Mouse (Mus musculus): ENCODE data around the gene Uvrag. TPM values are rescaled to one million over a fixed set of nuclear protein-coding genes. Genes with fewer than 3 reads are reported as not detected.
A peak's percentile ranks its signal among the peaks of the same experiment; 100 is the strongest.

The Uvrag gene
- total RNA-seq, 1 experiment from 2014 or later = 31.4 TPM

GRCm38 (mm10) chr7:98873316-98873715, 267.6 kb downstream of the Uvrag start:
- no peak for ATAC-seq (replicated peaks; ENCODE audit: low read depth, poor library complexity, severe bottlenecking)

- no peak for ATAC-seq (replicated peaks; ENCODE audit: low read depth, poor library complexity, severe bottlenecking)
Observed at GRCm38 (mm10) chr7:98871882-98872281, 269.1 kb downstream of the Uvrag start.

- ATAC-seq (replicated peaks; ENCODE audit: low read depth, poor library complexity, severe bottlenecking) = no peak
Observed at GRCm38 (mm10) chr7:98870791-98871190, 270.1 kb downstream of the Uvrag start.

- peak; percentile 93 for ATAC-seq (replicated peaks; ENCODE audit: low read depth, poor library complexity, severe bottlenecking)
Observed at GRCm38 (mm10) chr7:98869070-98869469, 271.9 kb downstream of the Uvrag start.

- ATAC-seq (replicated peaks; ENCODE audit: low read depth, poor library complexity, severe bottlenecking) = no peak
Observed at GRCm38 (mm10) chr7:98867794-98868150, 273.2 kb downstream of the Uvrag start.

GRCm38 (mm10) chr7:98867053-98867793, 273.7 kb downstream of the Uvrag start:
- no peak for ATAC-seq (replicated peaks; ENCODE audit: low read depth, poor library complexity, severe bottlenecking)

- ATAC-seq (replicated peaks; ENCODE audit: low read depth, poor library complexity, severe bottlenecking) = no peak
Observed at GRCm38 (mm10) chr7:98863969-98864718, 276.8 kb downstream of the Uvrag start.

- ATAC-seq (replicated peaks; ENCODE audit: low read depth, poor library complexity, severe bottlenecking) = no peak
Observed at GRCm38 (mm10) chr7:98862994-98863393, 277.9 kb downstream of the Uvrag start.

GRCm38 (mm10) chr7:98861002-98861401, 279.9 kb downstream of the Uvrag start:
- ATAC-seq (replicated peaks; ENCODE audit: low read depth, poor library complexity, severe bottlenecking) = no peak

GRCm38 (mm10) chr7:98857094-98857493, 283.8 kb downstream of the Uvrag start:
- ATAC-seq (replicated peaks; ENCODE audit: low read depth, poor library complexity, severe bottlenecking) = no peak

- ATAC-seq (replicated peaks; ENCODE audit: low read depth, poor library complexity, severe bottlenecking) = no peak
Observed at GRCm38 (mm10) chr7:98856128-98856527, 284.8 kb downstream of the Uvrag start.

GRCm38 (mm10) chr7:98855388-98855787, 285.6 kb downstream of the Uvrag start:
- ATAC-seq (replicated peaks; ENCODE audit: low read depth, poor library complexity, severe bottlenecking) = no peak

GRCm38 (mm10) chr7:98853806-98854205, 287.1 kb downstream of the Uvrag start:
- ATAC-seq (replicated peaks; ENCODE audit: low read depth, poor library complexity, severe bottlenecking) = no peak

- ATAC-seq (replicated peaks; ENCODE audit: low read depth, poor library complexity, severe bottlenecking) = no peak
Observed at GRCm38 (mm10) chr7:98852950-98853650, 287.8 kb downstream of the Uvrag start.

GRCm38 (mm10) chr7:98851220-98851619, 289.7 kb downstream of the Uvrag start:
- no peak for ATAC-seq (replicated peaks; ENCODE audit: low read depth, poor library complexity, severe bottlenecking)

- ATAC-seq (replicated peaks; ENCODE audit: low read depth, poor library complexity, severe bottlenecking) = no peak
Observed at GRCm38 (mm10) chr7:98850388-98850787, 290.6 kb downstream of the Uvrag start.

GRCm38 (mm10) chr7:98848899-98849640, 291.9 kb downstream of the Uvrag start:
- no peak for ATAC-seq (replicated peaks; ENCODE audit: low read depth, poor library complexity, severe bottlenecking)

- no peak for ATAC-seq (replicated peaks; ENCODE audit: low read depth, poor library complexity, severe bottlenecking)
Observed at GRCm38 (mm10) chr7:98843649-98844048, 297.3 kb downstream of the Uvrag start.

GRCm38 (mm10) chr7:98842997-98843396, 297.9 kb downstream of the Uvrag start:
- no peak for ATAC-seq (replicated peaks; ENCODE audit: low read depth, poor library complexity, severe bottlenecking)

GRCm38 (mm10) chr7:98841802-98842201, 299.1 kb downstream of the Uvrag start:
- no peak for ATAC-seq (replicated peaks; ENCODE audit: low read depth, poor library complexity, severe bottlenecking)
